Mouse (Mus musculus): ENCODE results near the gene Pltp.

Gene Pltp

GRCm38 (mm10) chr2:164857101-164857821 is at the start of gene Pltp:
Gene Pltp, minus strand, starts transcription at chr2:164857711.
- DNase-seq (ENCODE audit: low read depth, low spot score), result no peak

GRCm38 (mm10) chr2:164906071-164906470 is 48.6 kb upstream of the Pltp start:
- no peak for DNase-seq (ENCODE audit: low read depth, low spot score)

GRCm38 (mm10) chr2:164903496-164903895 is 46.0 kb upstream of the Pltp start:
- no peak for DNase-seq (ENCODE audit: low read depth, low spot score)

GRCm38 (mm10) chr2:164901380-164901779 is 43.9 kb upstream of the Pltp start:
- no peak for DNase-seq (ENCODE audit: low read depth, low spot score)

- DNase-seq (ENCODE audit: low read depth, low spot score), result no peak
Measured at GRCm38 (mm10) chr2:164899723-164900459, 42.4 kb upstream of the Pltp start.

GRCm38 (mm10) chr2:164899034-164899433 is 41.5 kb upstream of the Pltp start:
- no peak for DNase-seq (ENCODE audit: low read depth, low spot score)

- no peak for DNase-seq (ENCODE audit: low read depth, low spot score)
Measured at GRCm38 (mm10) chr2:164898008-164898407, 40.5 kb upstream of the Pltp start.

GRCm38 (mm10) chr2:164895885-164896284 is 38.4 kb upstream of the Pltp start:
- no peak for DNase-seq (ENCODE audit: low read depth, low spot score)

GRCm38 (mm10) chr2:164894644-164895043 is 37.1 kb upstream of the Pltp start:
- DNase-seq (ENCODE audit: low read depth, low spot score), result no peak

- no peak for DNase-seq (ENCODE audit: low read depth, low spot score)
Measured at GRCm38 (mm10) chr2:164894048-164894447, 36.5 kb upstream of the Pltp start.

- DNase-seq (ENCODE audit: low read depth, low spot score), result no peak
Measured at GRCm38 (mm10) chr2:164892696-164893216, 35.2 kb upstream of the Pltp start.

GRCm38 (mm10) chr2:164891908-164892695 is 34.6 kb upstream of the Pltp start:
- DNase-seq (ENCODE audit: low read depth, low spot score), result no peak

- no peak for DNase-seq (ENCODE audit: low read depth, low spot score)
Measured at GRCm38 (mm10) chr2:164891056-164891834, 33.7 kb upstream of the Pltp start.

GRCm38 (mm10) chr2:164890411-164891049 is 33.0 kb upstream of the Pltp start:
- DNase-seq (ENCODE audit: low read depth, low spot score), result no peak

GRCm38 (mm10) chr2:164889960-164890359 is 32.4 kb upstream of the Pltp start:
- no peak for DNase-seq (ENCODE audit: low read depth, low spot score)

- DNase-seq (ENCODE audit: low read depth, low spot score), result no peak
Measured at GRCm38 (mm10) chr2:164888996-164889395, 31.5 kb upstream of the Pltp start.

- no peak for DNase-seq (ENCODE audit: low read depth, low spot score)
Measured at GRCm38 (mm10) chr2:164886617-164887016, 29.1 kb upstream of the Pltp start.

GRCm38 (mm10) chr2:164885788-164886187 is 28.3 kb upstream of the Pltp start:
- DNase-seq (ENCODE audit: low read depth, low spot score), result no peak

- DNase-seq (ENCODE audit: low read depth, low spot score), result no peak
Measured at GRCm38 (mm10) chr2:164882619-164883018, 25.1 kb upstream of the Pltp start.

GRCm38 (mm10) chr2:164879568-164880277 is 22.2 kb upstream of the Pltp start:
- peak; percentile 95 for DNase-seq (ENCODE audit: low read depth, low spot score)

Data from retina, adult 2 months (tissue).